ENCODE assay signal across 8 mouse cellular contexts in the genomic region with DNA sequence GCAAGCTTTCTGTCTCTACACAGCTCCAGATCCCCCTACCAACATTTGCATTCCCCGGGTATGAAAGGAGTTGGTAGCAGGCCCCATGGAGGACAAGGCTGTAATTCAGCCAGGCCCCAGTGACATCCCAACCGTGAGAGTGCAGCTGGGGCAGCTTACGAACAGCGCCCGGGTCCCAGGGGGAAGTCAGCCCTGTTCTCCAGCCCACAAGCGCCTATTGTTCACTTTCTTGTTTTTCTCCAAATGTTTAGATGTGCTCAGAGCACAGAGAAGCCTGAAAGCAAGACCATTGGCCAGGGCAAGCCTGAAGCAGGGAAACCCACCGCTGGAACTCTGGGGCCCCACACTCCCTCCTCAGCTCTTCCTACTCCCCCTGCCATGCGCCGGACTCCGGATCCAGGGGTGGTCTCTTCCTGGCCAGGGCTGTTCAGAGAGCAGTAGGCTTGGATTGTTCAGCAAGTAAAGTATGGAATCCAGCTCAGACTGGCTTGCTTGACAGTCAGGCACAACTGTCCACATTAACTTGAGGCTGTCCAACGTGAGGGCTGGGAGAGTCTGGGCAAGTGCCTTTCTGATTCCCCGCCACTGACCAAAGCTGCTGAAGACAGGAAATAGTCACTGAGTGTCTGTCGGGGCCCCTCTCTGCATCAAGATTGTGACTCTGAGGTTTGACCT.
DNase-seq lines count a peak whose midpoint lies in the region; ATAC-seq lines count a peak whose summit lies in the region.

No protein-coding gene starts in this region.

- no peaks in the 10 kb centered on the region for H3K9me3 ChIP-seq in lung, embryonic 16.5 days (ENCODE audit: control insufficient read depth, low read length)
- no peaks in the 10 kb centered on the region for H3K9me3 ChIP-seq in embryonic facial prominence, embryonic 12.5 days
- H3K9me3 ChIP-seq in heart, embryonic 12.5 days (replicated peaks), result 0 out of 2 replicates have a peak, but pooled peaks cover 2% of the 10 kb centered on the region
- H3K9me3 ChIP-seq in midbrain, embryonic 14.5 days (ENCODE audit: control insufficient read depth, low read length), result 0 out of 2 replicates have a peak, but pooled peaks cover 2% of the 10 kb centered on the region

- no peak overlapping the region for H3K4me3 ChIP-seq in lung, embryonic 16.5 days (ENCODE audit: low read length)
- no peak overlapping the region for H3K4me3 ChIP-seq in embryonic facial prominence, embryonic 12.5 days
- H3K4me3 ChIP-seq in heart, embryonic 12.5 days, result no peak overlapping the region
- H3K4me3 ChIP-seq in midbrain, embryonic 14.5 days (replicated peaks; ENCODE audit: low read depth, low read length), result no peak overlapping the region

- H3K27me3 ChIP-seq in lung, embryonic 16.5 days (ENCODE audit: control insufficient read depth, insufficient read depth, low read depth, low read length), result no peaks in the 10 kb centered on the region
- no peaks in the 10 kb centered on the region for H3K27me3 ChIP-seq in embryonic facial prominence, embryonic 12.5 days
- no peaks in the 10 kb centered on the region for H3K27me3 ChIP-seq in heart, embryonic 12.5 days (replicated peaks)
- H3K27me3 ChIP-seq in midbrain, embryonic 14.5 days (ENCODE audit: control insufficient read depth, insufficient read depth, low read length), result no peaks in the 10 kb centered on the region

- WGBS in lung, embryonic 16.5 days, result 23% methylated on average over 13 of the region's 13 CpGs
- 17% methylated on average over 13 of the region's 13 CpGs for WGBS in embryonic facial prominence, embryonic 12.5 days
- 35% methylated on average over 13 of the region's 13 CpGs for WGBS in heart, embryonic 12.5 days
- 21% methylated on average over 13 of the region's 13 CpGs for WGBS in midbrain, embryonic 14.5 days

- no peak overlapping the region for H3K4me2 ChIP-seq in lung, embryonic 16.5 days (ENCODE audit: low read depth, low read length)
- no peak overlapping the region for H3K4me2 ChIP-seq in embryonic facial prominence, embryonic 12.5 days (replicated peaks)
- no peak overlapping the region for H3K4me2 ChIP-seq in heart, embryonic 12.5 days
- H3K4me2 ChIP-seq in midbrain, embryonic 14.5 days (ENCODE audit: low read length), result no peak overlapping the region

- peaks cover 71% of the 10 kb centered on the region for H3K4me1 ChIP-seq in lung, embryonic 16.5 days (replicated peaks; ENCODE audit: control insufficient read depth, insufficient read depth, low read length)
- peaks cover 75% of the 10 kb centered on the region for H3K4me1 ChIP-seq in embryonic facial prominence, embryonic 12.5 days
- H3K4me1 ChIP-seq in heart, embryonic 12.5 days (replicated peaks), result peaks cover 80% of the 10 kb centered on the region
- peaks cover 22% of the 10 kb centered on the region for H3K4me1 ChIP-seq in midbrain, embryonic 14.5 days (ENCODE audit: control insufficient read depth, insufficient read depth, low read length)

- no peak for DNase-seq in lung, postnatal 14 days
- peak; percentile 52 to 64 for DNase-seq in kidney, postnatal 4 days
- peak; percentile 75 for DNase-seq in midbrain, embryonic 14.5 days
- no peak for DNase-seq in thymus, postnatal 36 days
- DNase-seq in natural killer cell, adult 2 months (ENCODE audit: low spot score in 2 of 2), result no peak

- H3K36me3 ChIP-seq in lung, embryonic 16.5 days (ENCODE audit: control insufficient read depth, insufficient read depth, low read length), result no peaks in the 10 kb centered on the region
- H3K36me3 ChIP-seq in embryonic facial prominence, embryonic 12.5 days, result no peaks in the 10 kb centered on the region
- H3K36me3 ChIP-seq in heart, embryonic 12.5 days, result no peaks in the 10 kb centered on the region
- no peaks in the 10 kb centered on the region for H3K36me3 ChIP-seq in midbrain, embryonic 14.5 days (ENCODE audit: control insufficient read depth, insufficient read depth, low read length)

- H3K9ac ChIP-seq in lung, embryonic 16.5 days (ENCODE audit: low read length), result peak overlapping the region; percentile 55
- no peak overlapping the region for H3K9ac ChIP-seq in embryonic facial prominence, embryonic 12.5 days
- peak overlapping the region; percentile 8; the same call in 1 of the 2 replicates for H3K9ac ChIP-seq in heart, embryonic 12.5 days
- H3K9ac ChIP-seq in midbrain, embryonic 14.5 days (replicated peaks; ENCODE audit: low read length), result 0 out of 2 replicates have a peak overlapping the region, but pooled peaks have one; percentile 9

- H3K27ac ChIP-seq in lung, embryonic 16.5 days (ENCODE audit: low read length), result peak overlapping the region; percentile 87
- peak overlapping the region; percentile 83 for H3K27ac ChIP-seq in embryonic facial prominence, embryonic 12.5 days
- H3K27ac ChIP-seq in heart, embryonic 12.5 days (ENCODE audit: poor library complexity, severe bottlenecking), result peak overlapping the region; percentile 52
- peak overlapping the region; percentile 74 for H3K27ac ChIP-seq in midbrain, embryonic 14.5 days (replicated peaks; ENCODE audit: low read depth, low read length)

- ATAC-seq in lung, embryonic 16.5 days (ENCODE audit: low read depth), result 0 out of 2 replicates have a peak, but pooled peaks have one; percentile 3
- peak; percentile 64; the same call in 1 of the 2 replicates for ATAC-seq in embryonic facial prominence, embryonic 12.5 days (ENCODE audit: insufficient number of reproducible peaks, insufficient read depth, low FRiP score, low TSS enrichment)
- no peak for ATAC-seq in heart, embryonic 12.5 days (ENCODE audit: insufficient number of reproducible peaks, low FRiP score)
- ATAC-seq in midbrain, embryonic 14.5 days (ENCODE audit: low FRiP score, low TSS enrichment), result peak; percentile 66

Comparison
In these comparisons a context has a peak if more than half of its experiments do, and no peak if none do; other contexts are left out.
1. DNase-seq: peak in kidney, postnatal 4 days (2 of 2) and midbrain, embryonic 14.5 days (single experiment); none in lung, postnatal 14 days (single experiment), thymus, postnatal 36 days (0 of 2) and natural killer cell, adult 2 months (0 of 2).
2. Peak in every context shown above with its lines, with median percentiles within 50 percentile points of each other: H3K27ac ChIP-seq.